Mouse (Mus musculus) left cerebral cortex, postnatal 36 days (tissue): Measurements from ENCODE around the gene Gm10188. TPM values are rescaled to one million over a fixed set of nuclear protein-coding genes. Genes with fewer than 3 reads are reported as not detected.

ENCODE experiments used
- DNase-seq, 2 experiments: peaks; one replicate each; pipeline ENCODE4 v3.0.0; 2021 to 2022; ENCODE audit warnings: low spot score in 2 of 2, mixed read lengths in 1 of 2
- intact Hi-C: fragments of 180-260 bp; cut with DNase I; formaldehyde crosslinking; loops from one replicate; pipeline ENCODE4 v1.15.1; 2025
- microRNA-seq: library from miRNA; unstranded; fragments of <30 nt; microRNA quantifications from one replicate; pipeline ENCODE4 v1.2.0, GENCODE M21; 2022
- total RNA-seq, 2 experiments: library from RNA; stranded (reverse); gene quantifications; 2 replicates each; pipeline ENCODE4 v1.2.3; 2021

Gene Gm10188
- total RNA-seq, 2 experiments from 2014 or later: not detected

GRCm38 (mm10) chr1:132198401-132199071, 31.0 kb downstream of the Gm10188 start:
- intact Hi-C loops: no loop called here

GRCm38 (mm10) chr1:132197666-132198065, 31.9 kb downstream of the Gm10188 start:
- no peak for DNase-seq
- intact Hi-C loops: no loop called here

More at GRCm38 (mm10) chr1:132198401-132199071, 31.0 kb downstream of the Gm10188 start:
- DNase-seq: peak in 1 of 2 experiments; percentile 44

- intact Hi-C loops: no loop called here
- DNase-seq: no peak
Observed at GRCm38 (mm10) chr1:132196337-132196736, 33.2 kb downstream of the Gm10188 start.

GRCm38 (mm10) chr1:132195681-132196080, 33.9 kb downstream of the Gm10188 start:
- intact Hi-C loops: no loop called here
- DNase-seq: no peak

- DNase-seq: no peak
- intact Hi-C loops: no loop called here
Observed at GRCm38 (mm10) chr1:132195100-132195499, 34.5 kb downstream of the Gm10188 start.

- no peak for DNase-seq
- intact Hi-C loops: no loop called here
Observed at GRCm38 (mm10) chr1:132194624-132195023, 34.9 kb downstream of the Gm10188 start.

- intact Hi-C loops: no loop called here
- DNase-seq: no peak
Observed at GRCm38 (mm10) chr1:132193806-132194205, 35.8 kb downstream of the Gm10188 start.

- no peak for DNase-seq
- intact Hi-C loops: no loop called here
Observed at GRCm38 (mm10) chr1:132191786-132192680, 37.5 kb downstream of the Gm10188 start.

GRCm38 (mm10) chr1:132191093-132191785, 38.3 kb downstream of the Gm10188 start, which contains the start of the genes Lemd1 and AC124108.1:
TSS of gene Lemd1 (plus strand) at chr1:132191431.
TSS of gene AC124108.1 (plus strand) at chr1:132191457.
- intact Hi-C loops: no loop called here
- DNase-seq: no peak

- intact Hi-C loops: no loop called here
- peak in 1 of 2 experiments; percentile 40 for DNase-seq
Observed at GRCm38 (mm10) chr1:132190621-132191092, 38.9 kb downstream of the Gm10188 start.

- intact Hi-C loops: no loop called here
- peak; percentile 63 to 78 for DNase-seq
Observed at GRCm38 (mm10) chr1:132190040-132190513, 39.5 kb downstream of the Gm10188 start.

- intact Hi-C loops: no loop called here
- DNase-seq: no peak
Observed at GRCm38 (mm10) chr1:132189231-132189630, 40.3 kb downstream of the Gm10188 start.

- intact Hi-C loops: no loop called here
- no peak for DNase-seq
Observed at GRCm38 (mm10) chr1:132188442-132189066, 41.0 kb downstream of the Gm10188 start.

- no peak for DNase-seq
- intact Hi-C loops: no loop called here
Observed at GRCm38 (mm10) chr1:132186303-132186702, 43.3 kb downstream of the Gm10188 start.

Small RNAs within 50 kb of the gene (microRNA-seq; reads per million reads assigned to microRNA genes)
- gene Mir135b: 62.7 reads per million, percentile 52 among the genes with 10 or more reads in this experiment

Other genes with a start within 250 kb of the Gm10188 start
- gene Elk4, start 222.2 kb downstream of the Gm10188 start, total RNA-seq: 10 to 100 TPM; 48.7 to 54.6 TPM
- 100 to 1,000 TPM in 1 of 2 experiments, 10 to 100 TPM in 1; 77.5 to 101 TPM for gene Mfsd4a, start 161.7 kb downstream of the Gm10188 start, total RNA-seq
- gene Cdk18, start 90.1 kb downstream of the Gm10188 start, total RNA-seq: 10 to 100 TPM; 29.6 to 31.5 TPM
- 1 to 10 TPM; 6.3 to 6.4 TPM for gene Lemd1, start 38.3 kb downstream of the Gm10188 start, total RNA-seq
- 1 to 10 TPM; 5.4 to 6.2 TPM for gene AC124108.1, start 38.3 kb downstream of the Gm10188 start, total RNA-seq
- 10 to 100 TPM; 11.0 to 13.6 TPM for gene Klhdc8a, start 68.9 kb upstream of the Gm10188 start, total RNA-seq
- gene Nuak2, start 86.4 kb upstream of the Gm10188 start, total RNA-seq: 1 to 10 TPM in 1 of 2 experiments, under 1 TPM in 1; 0.62 to 1.6 TPM
- 100 to 1,000 TPM; 171 to 173 TPM for gene Tmcc2, start 161.5 kb upstream of the Gm10188 start, total RNA-seq
- gene Dstyk, start 187.8 kb upstream of the Gm10188 start, total RNA-seq: 10 to 100 TPM; 40.4 to 46.8 TPM
- 10 to 100 TPM; 49.3 to 66.3 TPM for gene Rbbp5, start 247.6 kb upstream of the Gm10188 start, total RNA-seq